Mouse (Mus musculus) CH12F3 (cell line): ENCODE results near the gene Itgb8.

Experiments
- in situ Hi-C: fragments of 300-500 bp; cut with MboI; formaldehyde crosslinking; loops from 2 replicates; pipeline ENCODE4 v1.14.3; 2020; ENCODE audit warnings: low sequenced_read_pairs

Itgb8 gene

DNA sequence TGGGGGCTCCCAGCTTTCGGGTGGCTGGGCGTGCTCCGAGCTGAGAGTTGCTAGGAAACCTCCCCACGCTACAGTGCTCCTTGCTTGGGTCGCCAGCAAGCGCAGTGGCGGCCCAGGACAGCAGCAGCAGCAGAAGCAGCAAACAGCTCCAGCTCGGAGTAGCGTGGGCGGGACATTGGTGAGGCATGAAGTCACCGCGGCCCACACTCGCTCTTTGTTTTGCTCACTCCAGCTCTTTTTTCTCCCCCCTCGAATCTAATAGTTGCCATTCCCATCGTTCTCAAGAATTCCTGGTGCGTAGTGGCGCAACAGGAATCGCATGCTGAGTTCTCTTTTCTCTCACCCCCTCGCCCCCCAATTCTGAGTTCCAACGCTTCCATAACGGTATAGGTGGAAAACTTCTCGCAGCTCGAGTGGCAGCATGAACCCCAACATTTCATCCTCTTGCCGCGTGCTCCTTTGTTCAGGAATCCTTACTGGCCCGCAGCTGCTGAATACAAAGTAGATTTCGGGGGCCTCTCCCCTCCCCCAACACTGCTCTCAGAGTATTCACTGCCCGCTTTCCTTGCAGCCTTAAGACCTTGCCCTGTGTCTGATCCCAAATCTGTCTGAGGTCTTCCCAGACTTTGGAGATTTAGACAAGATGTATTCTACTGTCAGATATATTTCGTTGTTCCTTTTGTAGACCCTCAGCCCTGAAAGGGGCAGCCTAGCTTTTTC lies at the start of gene Itgb8:
Gene Itgb8 (minus strand): TSS at position 107 of the 720 bp plus-strand sequence.
- in situ Hi-C loops = no loop called here

DNA sequence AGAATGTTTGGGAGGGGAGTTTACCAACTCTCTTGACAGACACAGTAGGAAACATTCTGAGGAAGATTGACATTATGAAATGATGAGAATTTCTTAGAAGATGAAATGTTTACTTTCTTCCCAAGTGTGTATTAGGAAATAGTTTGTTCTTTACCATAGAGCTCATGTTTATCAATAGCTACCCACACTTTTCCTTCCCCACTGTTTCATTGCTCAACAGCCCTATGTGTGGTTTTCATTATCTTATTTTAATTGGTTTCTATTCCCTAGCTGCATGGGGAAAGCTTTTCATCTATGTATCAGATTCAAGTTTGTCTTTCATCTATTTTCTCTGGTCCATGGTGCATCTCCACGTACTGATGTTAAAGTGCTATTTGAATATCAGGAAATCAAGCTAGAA lies 37.7 kb upstream of the Itgb8 start:
- in situ Hi-C loops = no loop called here

DNA sequence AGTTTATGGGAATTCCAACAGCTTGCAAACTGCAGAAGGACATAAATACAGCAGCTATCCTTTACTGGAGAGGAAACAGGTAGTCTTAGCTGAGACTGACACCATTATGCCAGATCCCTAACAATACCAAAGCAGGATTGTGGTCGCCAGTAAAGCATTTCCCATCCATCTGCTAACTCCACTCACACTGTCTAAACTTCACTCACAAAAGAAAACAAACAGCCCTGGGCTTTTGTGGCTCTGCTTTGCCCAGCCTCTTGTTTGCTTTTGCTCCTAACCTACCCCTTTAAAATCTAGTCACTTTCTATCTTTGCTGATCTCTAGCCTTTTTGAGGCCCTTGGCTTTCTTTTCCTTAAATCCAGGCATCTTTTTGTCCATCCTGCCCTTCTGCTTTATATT lies 35.0 kb upstream of the Itgb8 start:
- in situ Hi-C loops = no loop called here

DNA sequence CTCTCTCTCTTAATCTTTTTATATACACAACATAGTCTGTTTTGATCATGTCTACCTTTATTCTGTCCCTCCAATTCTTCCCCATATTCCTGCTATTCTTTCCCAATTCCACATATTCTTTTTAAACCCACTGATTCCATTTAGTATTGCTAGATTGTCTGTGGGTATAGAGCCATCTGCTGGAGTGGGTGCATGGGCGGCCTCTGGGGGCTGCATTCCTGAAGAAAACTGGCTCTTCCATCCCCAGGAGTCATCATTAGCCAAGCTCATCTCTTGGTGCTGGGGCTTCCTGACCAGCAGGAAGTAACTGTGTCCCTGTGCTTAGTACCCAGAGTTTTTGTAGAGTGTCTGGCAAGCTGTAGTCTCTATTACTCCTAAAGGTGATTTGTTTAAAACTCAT lies 33.4 kb upstream of the Itgb8 start:
- in situ Hi-C loops = no loop called here

DNA sequence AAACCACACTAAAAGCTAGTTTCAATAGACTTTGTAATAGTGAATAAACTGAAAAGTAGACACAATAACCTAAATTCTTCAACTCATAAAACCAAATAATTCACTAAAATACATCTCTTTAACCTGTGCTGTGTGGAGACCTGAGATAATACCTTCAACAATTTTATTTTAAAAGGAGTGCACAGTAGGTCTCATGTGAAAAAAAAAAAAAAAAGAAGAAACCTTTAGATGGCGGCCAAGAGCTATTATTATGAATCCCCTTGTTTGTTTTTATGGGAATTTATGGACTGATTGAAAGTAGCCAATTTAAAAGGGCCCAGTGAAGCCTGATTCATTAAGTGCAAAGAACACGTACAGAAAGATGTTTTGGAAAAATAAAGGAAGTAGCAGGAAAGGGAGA lies 31.4 kb upstream of the Itgb8 start:
- in situ Hi-C loops = no loop called here

DNA sequence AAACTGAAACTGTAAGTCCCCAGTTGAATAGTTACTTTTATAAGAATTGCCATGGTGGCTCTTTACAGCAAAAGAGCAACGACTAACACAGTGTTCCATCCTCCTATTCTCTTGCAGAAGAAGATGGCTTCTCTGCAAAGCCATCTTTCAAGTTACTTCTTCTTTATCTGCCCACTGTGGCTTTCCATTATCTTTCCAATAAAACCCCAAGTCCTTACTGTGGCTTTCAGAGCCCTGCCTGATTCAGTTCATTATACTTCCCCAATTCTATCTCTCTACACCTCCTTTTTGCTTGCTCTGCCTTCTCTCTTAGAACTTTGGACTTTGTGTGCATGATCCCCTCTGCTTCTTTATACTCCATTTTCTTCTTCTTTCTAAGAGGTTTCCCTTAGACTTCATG lies 30.1 kb upstream of the Itgb8 start:
- in situ Hi-C loops = no loop called here

DNA sequence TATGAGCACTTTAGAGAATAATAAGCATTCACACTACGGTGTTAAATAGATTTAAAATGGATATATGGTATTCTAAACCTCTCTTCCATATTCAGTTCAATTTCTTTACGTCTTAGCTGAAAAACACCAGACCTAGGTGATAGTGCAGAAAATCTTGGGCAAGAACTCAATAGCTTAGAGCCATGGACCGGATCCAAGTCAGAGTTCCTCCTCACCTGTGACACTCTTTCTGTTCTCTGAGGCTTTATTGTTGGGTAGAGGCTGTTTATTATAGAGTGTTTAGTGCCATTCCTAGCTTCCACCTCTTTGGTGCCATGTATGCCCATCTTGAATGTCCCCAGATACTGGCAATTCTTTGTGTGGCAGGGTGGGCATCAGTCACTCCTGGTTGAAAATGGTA lies 25.9 kb upstream of the Itgb8 start:
- in situ Hi-C loops = no loop called here

DNA sequence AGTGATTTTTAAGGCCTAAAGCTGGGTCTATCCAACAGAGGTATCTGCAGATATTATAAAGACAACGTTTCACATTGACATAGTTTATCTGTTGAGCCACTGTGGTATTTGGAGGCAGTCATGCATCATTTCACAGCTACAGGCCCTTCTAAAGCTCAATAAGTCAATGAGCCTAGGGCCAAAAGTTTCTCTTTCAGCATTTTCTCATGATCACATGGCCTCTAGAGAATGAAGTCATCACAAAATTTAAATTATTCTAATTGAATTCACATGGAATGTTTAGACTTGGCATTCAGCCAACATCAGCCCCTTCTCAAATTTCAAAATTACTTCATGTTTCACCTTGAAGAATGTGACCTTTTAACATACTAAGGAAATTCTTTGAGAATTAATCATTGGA lies 10.0 kb upstream of the Itgb8 start:
- in situ Hi-C loops = no loop called here

DNA sequence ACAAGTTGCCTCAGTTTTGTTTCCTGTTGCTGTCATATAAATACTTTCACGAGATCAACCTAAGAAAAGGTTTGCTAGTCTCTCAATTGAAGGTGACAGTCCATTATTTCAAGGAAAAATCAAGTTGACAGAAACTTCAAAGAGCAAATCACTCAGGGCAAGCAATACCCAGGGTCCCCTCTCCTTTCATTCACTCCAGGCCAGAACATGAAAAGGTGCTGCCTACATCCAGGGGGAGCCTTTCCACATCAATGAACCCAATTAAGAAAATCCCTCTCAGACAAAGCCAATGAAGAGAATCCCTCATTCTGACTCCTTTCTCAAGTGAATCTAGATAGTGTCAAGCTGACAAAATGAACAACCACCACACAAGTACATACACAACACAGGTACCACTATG lies 2.5 kb upstream of the Itgb8 start:
- in situ Hi-C loops = no loop called here

DNA sequence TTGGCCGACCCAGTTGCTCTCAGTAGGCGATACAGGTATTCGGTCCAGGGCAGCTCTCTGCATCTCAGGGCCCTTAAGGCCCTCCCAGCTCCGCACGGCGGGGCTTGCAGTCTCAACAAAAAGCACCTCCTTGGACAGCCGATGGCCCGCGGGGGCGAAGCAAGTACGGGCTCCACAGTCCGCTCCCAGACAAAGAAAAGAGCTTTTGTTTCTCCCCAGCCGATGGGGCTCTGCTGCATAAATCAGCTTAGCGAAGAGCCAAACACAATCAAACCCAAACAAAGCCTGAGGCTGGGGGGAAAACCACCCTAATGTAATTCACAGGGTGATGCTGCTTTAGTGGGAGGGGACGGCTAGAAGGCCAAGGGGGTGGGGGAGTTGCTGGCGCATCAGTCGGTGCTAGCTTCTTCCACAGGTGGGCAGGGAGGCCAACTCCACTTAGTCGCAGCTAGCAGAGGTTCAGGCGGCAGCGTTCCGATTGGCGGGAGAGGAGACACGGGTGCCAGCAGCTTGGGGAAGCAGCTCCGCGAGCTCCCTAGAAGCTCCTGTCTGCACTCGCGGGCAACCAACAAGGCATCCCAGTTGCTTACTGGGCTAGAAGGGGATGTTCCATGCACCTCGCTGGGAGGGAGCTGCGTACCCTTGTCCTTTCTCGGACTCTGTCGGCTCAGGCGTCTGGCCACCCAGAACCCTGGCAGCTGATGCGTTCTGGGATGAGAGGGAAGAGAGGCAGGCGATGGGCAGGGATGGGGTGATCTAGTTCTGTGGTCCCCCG lies 494 bp downstream of the Itgb8 start:
- in situ Hi-C loops = no loop called here

DNA sequence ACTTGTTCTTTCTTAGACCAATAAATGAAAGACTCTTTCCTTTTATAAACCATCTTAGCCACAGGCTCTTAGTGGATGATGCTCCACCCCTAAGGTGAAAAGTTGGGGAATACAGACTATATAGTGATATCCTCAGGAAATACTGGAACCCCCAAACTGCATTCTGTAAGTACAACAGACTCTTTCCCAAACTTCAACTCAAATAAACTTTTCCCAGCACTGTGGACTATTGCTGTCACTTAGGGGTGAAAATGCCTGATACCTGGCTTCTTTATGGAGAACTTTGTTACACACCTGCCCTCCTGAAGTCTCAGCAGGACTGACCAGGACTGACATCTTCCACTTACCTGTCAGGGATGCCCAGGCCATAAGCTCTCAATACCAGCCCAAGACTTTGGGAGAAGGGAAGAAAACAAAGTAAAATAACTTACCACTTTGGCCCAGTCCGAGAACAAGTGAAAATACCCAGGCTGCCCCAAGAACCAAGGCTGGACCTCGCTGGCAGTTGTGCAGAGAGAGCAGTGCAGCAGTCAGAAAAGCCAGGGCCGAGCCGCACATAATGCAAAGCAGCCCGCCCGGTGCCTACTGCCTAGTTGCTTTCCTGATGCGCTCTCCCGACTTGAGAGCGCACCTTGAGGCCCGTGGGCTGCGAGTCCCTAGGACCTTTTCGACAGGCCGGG lies 1.2 kb downstream of the Itgb8 start:
- in situ Hi-C loops = no loop called here

DNA sequence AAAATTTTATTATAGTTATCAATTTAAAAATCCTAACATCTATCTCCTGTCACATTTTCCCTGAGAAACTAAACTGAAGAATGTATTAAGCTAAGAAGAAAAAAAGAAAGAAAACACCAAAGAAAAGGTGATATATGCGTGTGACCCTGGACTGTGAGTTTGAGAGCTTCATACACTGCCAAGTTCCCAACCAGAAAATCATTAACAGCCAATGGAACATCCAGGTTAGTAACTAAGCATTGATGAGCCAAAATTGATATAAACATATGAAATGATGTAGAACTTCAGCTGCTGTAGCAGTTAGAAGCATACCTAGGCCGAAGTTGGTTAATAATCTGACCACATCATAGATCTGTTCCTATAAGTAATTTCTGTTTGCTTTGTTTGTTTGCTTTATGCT lies 6.8 kb downstream of the Itgb8 start:
- in situ Hi-C loops = no loop called here

DNA sequence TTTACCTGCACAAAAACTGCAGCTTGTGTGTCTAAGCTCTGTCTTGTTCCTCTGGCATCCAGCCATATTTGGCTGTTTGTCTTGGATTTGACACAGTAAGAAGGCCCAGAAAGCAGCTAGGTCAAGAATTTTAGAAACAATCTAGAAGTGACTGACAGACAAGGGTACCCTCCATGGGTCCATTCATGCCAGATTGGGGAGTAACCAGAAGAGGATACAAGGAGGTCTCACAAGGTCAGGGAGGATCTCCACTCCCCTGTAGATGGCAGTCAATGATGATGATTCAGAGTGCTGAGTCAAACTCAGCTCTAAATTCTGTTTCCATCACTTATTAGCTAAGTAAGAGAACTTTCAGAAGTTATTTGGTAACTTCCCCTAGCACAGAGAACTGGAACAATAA lies 8.2 kb downstream of the Itgb8 start:
- in situ Hi-C loops = no loop called here

DNA sequence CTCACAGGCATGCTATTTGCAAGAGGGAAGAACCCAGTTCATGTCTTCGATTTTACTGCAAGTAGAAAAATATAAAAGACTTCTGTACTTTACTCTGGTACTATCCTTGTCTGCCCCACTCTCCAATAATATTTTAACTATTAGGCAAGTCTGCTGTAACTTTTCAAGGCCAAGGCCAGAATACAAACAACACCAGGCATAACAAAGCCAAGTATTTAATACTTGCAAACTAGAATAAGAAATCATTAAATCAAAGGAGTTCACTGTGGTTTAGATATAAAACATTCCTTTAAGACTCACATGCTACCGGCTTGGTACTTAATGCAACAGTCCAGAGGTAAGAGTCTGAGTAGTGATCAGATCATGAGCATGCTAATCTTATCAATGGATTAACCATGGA lies 9.0 kb downstream of the Itgb8 start:
- in situ Hi-C loops = no loop called here

DNA sequence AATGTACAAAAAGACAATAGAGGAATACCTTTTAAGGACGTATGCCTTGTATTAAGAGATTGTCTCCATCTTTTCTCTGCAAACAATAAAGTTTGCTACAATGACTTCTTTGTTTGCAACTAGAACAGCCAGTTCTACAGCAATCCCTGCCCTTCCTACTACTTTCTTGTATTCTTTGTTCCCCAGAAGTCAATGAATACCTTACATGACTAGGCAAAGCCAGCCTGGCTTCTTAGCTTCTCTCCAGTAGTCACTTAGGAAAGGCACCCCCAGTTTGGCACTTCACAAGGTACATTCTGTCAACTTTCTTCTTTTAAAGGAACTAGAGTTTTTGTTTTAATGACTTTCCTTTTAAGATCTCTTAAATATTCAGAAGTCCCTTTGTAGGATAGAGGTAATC lies 10.7 kb downstream of the Itgb8 start:
- in situ Hi-C loops = no loop called here

DNA sequence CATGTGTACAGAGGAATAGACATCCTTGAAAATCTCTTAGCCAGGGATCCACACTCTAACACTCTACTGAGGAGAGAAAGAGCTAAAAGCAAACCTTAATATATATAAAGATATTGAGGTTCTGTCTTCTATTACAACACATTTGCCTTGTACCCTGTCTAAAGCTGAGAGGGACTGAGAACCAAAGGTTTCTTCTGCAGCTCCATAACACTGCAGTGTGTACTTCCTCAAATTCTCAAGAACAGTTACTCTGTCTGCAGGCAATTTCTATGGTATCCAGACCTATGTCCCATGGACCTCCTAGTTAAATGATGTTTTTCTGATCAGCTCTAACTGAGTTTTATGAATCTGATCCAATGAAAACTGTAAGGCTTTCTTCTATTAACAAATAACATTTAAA lies 13.9 kb downstream of the Itgb8 start:
- in situ Hi-C loops = no loop called here

DNA sequence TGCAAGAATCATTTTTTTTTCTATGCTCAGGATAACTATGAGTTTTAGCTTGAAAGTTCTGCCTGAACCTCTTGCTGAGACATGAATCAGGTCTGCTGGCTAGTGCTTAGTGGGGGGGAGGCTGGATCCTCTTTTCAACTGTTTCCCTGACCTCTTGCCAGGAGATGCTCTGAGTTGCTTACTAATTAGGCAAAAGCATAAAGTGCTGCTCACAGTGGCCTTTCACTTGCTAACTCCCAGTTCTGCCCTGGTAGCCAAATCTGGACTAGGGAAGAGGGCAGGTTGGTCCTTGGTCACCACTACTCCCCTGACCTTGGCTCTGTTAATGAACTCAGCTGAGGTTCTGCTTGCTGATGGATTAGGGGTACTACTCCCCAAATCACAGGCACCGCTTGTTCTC lies 19.2 kb downstream of the Itgb8 start:
- in situ Hi-C loops = no loop called here

DNA sequence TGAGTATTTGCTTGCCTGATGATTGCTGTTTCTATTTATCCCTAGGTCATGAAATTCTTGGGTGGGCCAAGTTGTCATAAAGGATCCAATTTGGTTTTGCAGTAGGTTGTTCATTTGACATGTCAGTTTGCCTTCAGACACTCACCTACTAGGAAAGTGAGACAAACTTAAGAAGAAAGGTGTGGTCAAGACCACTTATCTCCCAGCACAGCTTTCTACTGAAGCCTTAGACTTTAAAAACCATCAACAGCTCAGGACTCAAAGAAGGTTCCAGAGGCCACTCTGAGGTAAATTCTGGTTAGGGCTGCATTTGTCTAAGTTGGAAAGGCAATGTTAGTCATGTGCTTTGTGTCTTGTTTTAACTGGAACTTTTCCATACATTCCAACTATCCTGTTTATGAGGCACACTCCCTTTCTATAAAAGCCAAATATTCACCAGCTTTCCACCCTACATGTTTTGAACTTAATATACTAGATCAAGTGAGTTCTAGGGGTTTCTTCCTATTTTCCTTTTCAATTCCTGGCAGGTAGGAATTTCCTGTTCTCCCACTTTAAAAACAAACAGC lies 20.8 kb downstream of the Itgb8 start:
- in situ Hi-C loops = no loop called here

DNA sequence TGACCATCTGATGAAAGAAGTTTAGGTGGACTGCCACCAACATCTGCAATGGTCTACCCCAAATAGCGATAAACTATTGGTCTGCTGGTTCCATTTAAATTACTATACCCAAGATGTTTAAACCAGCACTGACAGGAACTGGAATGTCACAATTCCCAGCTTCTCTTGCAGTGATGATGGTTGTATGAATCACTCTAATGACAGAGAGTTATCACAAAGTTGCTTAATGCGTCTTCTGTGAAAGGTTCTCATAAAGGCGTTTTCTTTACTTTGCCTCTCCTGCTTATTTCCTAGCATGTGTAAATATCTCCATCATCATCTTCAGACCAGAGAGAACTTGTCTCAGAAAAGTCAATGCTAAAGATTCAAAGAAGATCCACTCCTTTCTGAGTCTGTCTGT lies 23.4 kb downstream of the Itgb8 start:
- in situ Hi-C loops = no loop called here

DNA sequence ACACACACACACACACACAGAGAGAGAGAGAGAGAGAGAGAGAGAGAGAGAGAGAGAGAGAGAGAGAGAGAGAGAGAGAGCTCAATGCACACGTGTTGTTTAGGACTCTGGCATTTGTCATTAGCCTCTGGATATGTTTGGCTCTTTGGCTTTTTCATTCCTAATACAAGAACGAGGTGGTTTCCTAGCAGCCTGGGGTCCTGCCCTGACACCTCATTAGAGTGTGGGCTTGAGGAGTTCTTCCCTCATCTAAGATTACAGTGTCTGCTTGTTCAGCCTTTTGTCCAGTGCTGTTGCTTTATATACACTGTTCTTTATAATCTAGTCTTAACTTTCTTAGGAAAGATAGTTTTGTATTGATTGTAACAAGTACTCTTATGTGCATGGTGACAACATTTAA lies 27.1 kb downstream of the Itgb8 start:
- in situ Hi-C loops = no loop called here

DNA sequence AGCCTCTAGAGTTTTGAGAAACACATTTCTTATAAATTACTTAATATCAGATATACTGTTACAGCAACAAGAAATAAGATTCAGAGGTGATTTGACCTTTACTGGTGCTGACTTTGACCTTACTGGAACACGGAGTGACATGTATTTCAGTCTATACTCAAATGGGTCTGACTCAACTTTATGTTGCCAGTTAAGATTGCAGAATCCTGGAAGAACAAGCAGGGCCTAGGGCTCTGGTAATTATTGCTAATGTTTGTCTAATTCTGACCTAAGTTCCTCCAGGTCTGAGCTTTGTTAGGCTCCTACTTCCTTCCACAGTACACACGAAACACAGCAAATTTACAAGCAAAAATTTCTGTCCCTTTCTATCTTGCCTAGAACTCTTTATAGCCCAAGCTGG lies 28.0 kb downstream of the Itgb8 start:
- in situ Hi-C loops = no loop called here

DNA sequence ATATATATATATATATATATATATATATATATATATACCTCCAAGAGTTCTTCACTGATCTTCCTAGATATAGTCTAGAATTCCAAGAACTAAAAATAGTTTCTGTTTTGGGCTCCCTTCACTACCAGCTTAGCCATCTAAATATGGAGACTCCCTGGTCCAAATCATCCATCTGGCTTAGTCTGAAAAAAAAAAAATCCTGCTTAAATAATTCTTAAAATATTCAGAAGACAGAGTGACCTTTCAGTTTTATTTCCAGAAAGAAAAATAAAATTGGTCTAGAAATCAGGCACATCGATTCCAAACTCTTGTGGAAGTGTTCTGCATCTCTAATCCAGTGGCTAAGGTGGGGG lies 28.6 kb downstream of the Itgb8 start:
- in situ Hi-C loops = no loop called here
